In genomic region chr14:72371702-72372277, GRCm38 (mm10) we compare ENCODE assay signal across 8 mouse cellular contexts.
DNase-seq lines count a peak whose midpoint lies in the region; ATAC-seq lines count a peak whose summit lies in the region.

No protein-coding gene starts in this region.

- WGBS in hindbrain, embryonic 14.5 days, result 12% methylated on average over 10 of the region's 10 CpGs

- peak; percentile 91 for ATAC-seq in frontal cortex, adult (ENCODE audit: low TSS enrichment)
- ATAC-seq in hindbrain, embryonic 14.5 days (ENCODE audit: low FRiP score), result peak; percentile 81; the same call in 1 of the 2 replicates

- H3K27me3 ChIP-seq in hindbrain, embryonic 14.5 days (ENCODE audit: control insufficient read depth, insufficient read depth, low read length), result no peaks in the 10 kb centered on the region

- H3K9me3 ChIP-seq in hindbrain, embryonic 14.5 days (ENCODE audit: control insufficient read depth, low read length), result no peaks in the 10 kb centered on the region

- H3K27ac ChIP-seq in hindbrain, embryonic 14.5 days, result no peak overlapping the region

- no peaks in the 10 kb centered on the region for H3K36me3 ChIP-seq in hindbrain, embryonic 14.5 days (replicated peaks; ENCODE audit: control insufficient read depth, insufficient read depth)

- no peaks in the 10 kb centered on the region for H3K4me1 ChIP-seq in hindbrain, embryonic 14.5 days (replicated peaks; ENCODE audit: control insufficient read depth, insufficient read depth, low read length)

- peak; percentile 16 for DNase-seq in Muller cell, postnatal 12 days (ENCODE audit: inconsistent ontology term)
- peak; percentile 57 to 73 for DNase-seq in cerebellum, adult 18-20 months
- peak; percentile 91 for DNase-seq in hindbrain, embryonic 14.5 days (ENCODE audit: low spot score)
- DNase-seq in layer of hippocampus, postnatal 25 days (ENCODE audit: extremely low spot score in 1 of 2, low spot score in 1 of 2), result peak; percentile 82 to 96
- peak; percentile 77 to 79 for DNase-seq in lung, postnatal 4 days
- DNase-seq in right cerebral cortex, postnatal 10 days (ENCODE audit: low spot score in 2 of 2), result peak; percentile 89 to 92
- DNase-seq in yolk sac, embryonic 10.5 days (ENCODE audit: low spot score), result peak; percentile 34

- 0 out of 2 replicates have a peak overlapping the region, but pooled peaks have one; percentile 10 for H3K4me2 ChIP-seq in hindbrain, embryonic 14.5 days (replicated peaks)

- H3K4me3 ChIP-seq in hindbrain, embryonic 14.5 days (replicated peaks; ENCODE audit: low read length), result no peak overlapping the region

- no peak overlapping the region for H3K9ac ChIP-seq in hindbrain, embryonic 14.5 days

Comparison
In these comparisons a context has a peak if more than half of its experiments do, and no peak if none do; other contexts are left out.
1. DNase-seq: peak in every context shown above with its lines; median percentile 91 in hindbrain, embryonic 14.5 days; 90 in right cerebral cortex, postnatal 10 days; 89 in layer of hippocampus, postnatal 25 days; 78 in lung, postnatal 4 days; 65 in cerebellum, adult 18-20 months; 34 in yolk sac, embryonic 10.5 days; 16 in Muller cell, postnatal 12 days.